Mouse (Mus musculus) spleen, adult 12 weeks (tissue): ENCODE results near the gene Dtd1.

Experiments used
- DNase-seq: peaks from one replicate; pipeline ENCODE4 v3.0.0; 2022; ENCODE audit warnings: low spot score

The Dtd1 gene

DNA sequence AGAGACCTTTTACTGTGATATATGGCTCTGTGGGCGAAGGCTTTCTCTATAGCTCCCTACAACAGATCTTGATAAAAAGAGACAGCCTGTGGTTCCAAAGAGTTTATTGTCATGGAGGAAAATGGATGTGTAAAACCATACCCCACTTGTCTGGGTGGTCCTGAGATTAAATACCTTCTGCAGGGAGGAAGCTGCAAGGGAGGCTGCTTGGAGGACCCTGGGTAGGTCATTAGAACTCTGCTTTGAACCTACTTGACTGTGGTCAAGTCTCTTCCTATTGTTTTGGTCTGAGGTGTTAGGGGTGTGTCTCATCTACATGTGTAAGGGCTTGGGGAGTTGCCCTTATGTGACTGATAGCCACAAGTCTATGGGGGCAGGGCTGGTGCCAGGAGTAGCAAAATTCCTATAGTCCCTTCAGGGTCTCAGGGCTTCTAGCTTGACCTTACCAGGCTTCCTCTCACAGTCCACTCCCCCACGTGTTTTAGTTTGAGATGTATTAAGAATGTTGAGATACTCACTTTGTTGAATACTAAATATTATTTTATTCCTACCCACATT, 115.6 kb downstream of the Dtd1 start:
- no peak for DNase-seq

DNA sequence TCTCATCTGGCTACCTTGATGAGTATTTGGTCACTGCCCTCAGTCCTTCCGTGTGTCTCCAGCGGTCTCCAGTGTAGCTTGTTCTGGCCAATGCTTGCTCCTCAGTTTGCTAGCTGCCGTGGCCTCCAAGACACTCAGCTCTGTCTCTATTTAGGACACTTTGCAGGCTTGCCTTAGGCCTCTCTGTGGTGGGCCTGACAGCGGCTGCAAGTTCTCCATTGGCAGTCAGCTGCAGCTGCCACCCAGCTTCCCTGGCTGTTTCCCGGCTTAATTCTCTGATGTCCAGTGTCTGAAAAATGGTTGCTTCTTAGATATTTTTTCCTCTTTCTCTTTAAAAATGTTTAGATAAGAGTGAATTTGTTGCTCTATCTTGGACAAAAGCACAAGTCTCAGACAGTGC, 116.6 kb downstream of the Dtd1 start:
- no peak for DNase-seq

- no peak for DNase-seq
These were observed 118.6 kb downstream of the Dtd1 start for GRCm38 (mm10) chr2:144718273-144718672.

- no peak for DNase-seq
These were observed 119.6 kb downstream of the Dtd1 start for GRCm38 (mm10) chr2:144719294-144719693.

GRCm38 (mm10) chr2:144719718-144720117, 120.0 kb downstream of the Dtd1 start:
- DNase-seq, result no peak

GRCm38 (mm10) chr2:144720407-144720959, 120.8 kb downstream of the Dtd1 start:
- DNase-seq, result no peak

- DNase-seq, result no peak
These were observed 125.0 kb downstream of the Dtd1 start for GRCm38 (mm10) chr2:144724679-144725078.

- no peak for DNase-seq
These were observed 127.4 kb downstream of the Dtd1 start for GRCm38 (mm10) chr2:144727136-144727535.

GRCm38 (mm10) chr2:144729776-144730175, 130.1 kb downstream of the Dtd1 start:
- DNase-seq, result no peak

DNA sequence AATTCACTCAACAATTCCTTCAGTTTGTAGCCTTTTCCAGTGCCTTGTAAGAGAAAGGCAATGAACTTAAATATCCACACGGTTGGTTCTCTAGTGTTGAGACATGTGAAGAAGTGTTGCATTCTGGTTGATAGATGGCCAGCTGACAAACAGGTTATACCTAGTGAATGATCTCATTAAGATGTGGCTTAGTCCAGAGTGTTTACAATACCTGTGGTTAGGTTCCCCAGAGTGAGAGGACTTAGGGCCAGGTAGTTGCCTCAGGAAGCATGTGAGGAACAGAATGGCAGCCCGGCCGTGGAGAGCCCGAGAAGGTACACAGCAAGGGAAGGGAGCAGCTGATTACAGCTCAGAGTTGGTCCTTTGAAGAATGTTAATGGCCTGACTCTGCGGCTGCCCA, 138.5 kb downstream of the Dtd1 start:
- no peak for DNase-seq

- DNase-seq, result no peak
These were observed 138.9 kb downstream of the Dtd1 start for GRCm38 (mm10) chr2:144738576-144738975.

DNA sequence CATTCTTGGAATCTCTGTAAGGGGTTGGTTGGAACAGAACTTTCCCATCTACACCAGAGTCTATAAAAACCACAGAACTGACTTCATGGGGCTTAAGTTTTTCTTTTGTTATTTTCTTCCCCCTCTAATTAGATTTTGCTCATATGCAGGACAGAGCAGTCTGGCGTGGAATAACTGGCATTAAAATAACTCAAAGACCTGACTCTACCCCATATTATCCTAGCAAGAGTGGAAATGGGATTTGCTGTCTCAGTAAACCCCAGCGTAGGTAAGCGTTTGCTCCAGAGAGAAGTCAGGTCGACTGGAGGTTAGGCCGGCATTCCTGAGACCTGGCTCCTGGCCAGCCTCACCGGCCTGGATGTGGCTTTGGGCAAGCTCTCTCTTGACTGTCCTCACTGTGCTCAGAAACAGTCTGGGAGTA, 140.9 kb downstream of the Dtd1 start:
- no peak for DNase-seq

DNA sequence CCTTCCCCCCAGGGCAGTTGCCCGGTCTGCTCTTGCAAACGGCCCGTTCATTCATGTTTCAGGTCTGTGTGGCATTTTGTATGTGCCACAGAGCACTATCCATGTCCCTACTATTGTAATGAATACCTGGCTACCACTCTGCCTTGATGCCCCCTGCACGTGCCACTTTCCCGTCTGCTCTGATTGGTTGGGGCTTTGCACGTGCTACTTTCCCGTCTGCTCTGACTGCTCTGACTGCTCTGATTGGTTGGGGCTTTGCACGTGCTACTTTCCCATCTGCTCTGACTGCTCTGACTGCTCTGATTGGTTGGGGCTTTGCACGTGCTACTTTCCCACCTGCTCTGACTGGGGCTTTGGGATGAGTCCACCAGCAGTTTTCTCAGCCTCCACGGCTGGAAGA, 142.3 kb downstream of the Dtd1 start:
- no peak for DNase-seq

DNA sequence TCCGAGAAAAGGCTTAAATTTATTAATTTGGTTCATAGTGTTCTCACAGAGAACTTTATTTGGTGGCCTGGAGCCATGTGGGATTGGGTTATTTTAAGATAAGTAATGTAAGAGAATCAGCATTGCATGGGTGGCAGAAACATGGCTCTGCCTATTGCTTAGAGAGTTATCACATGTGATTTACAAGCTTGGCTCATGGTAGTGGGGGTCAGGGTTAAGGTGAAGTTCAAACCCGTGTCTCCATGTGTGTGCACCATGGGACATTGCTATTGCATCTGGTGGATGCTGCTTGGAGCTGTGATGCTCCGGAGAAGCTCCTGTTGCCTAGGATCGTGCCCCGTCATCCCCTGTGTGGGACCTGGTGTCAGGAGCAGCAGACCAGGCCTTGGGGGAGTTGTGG, 143.6 kb downstream of the Dtd1 start:
- no peak for DNase-seq

GRCm38 (mm10) chr2:144745266-144745665, 145.6 kb downstream of the Dtd1 start:
- no peak for DNase-seq

DNA sequence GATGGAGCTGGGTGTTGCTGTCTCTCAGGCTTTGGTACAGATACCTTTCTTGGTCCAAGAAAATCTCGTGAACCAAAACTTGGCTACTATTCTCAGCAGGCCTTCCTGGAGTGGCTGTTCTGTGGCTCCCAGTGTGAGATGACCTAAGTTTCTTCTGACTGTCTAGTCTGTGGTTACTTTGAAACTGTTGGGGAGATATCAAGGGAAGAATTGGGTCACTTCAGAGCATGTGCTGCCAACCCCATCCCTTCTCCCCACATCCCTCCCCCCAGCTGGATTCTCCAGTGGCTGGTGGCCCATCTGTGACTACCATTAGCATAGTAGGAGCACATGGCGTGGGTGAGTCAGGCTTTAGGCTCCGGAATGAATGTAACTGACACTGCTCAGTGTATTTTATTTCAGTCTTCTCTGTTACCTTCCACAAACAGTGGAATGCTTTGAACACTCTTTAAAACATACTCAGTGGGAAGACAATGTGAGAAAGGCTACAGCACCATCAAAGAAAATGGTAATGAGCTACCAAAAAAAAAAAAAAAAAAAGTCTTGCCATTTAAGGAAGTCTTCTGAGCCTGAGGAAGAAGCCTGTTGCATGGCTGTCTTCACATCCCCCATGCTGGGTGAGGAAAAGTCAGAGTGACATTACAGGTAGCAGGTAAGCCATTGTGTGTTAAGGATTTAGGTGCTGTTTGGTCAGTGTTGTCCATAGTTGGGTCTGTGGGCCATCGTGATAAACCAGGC, 146.5 kb downstream of the Dtd1 start:
- DNase-seq, result no peak

- no peak for DNase-seq
These were observed 153.9 kb downstream of the Dtd1 start for GRCm38 (mm10) chr2:144753604-144754003.

DNA sequence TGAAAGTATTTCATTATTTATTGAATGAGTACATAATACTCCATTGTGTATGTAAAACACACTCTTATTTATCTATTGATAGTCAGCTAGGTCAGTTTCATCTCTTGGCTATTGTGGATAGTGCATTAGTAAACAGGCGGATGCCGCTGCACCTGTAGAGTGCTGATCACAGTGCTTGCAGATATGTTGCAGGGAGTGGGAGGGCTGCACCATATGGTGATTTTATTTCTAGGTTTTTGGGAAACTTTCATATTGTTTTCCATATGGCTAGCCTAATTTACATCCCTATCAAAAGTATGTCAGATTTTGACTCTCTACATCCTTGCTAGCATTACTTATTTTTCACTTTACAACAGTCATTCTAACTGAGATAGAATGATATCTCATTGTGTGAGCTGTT, 155.3 kb downstream of the Dtd1 start:
- no peak for DNase-seq

- DNase-seq, result no peak
These were observed 161.0 kb downstream of the Dtd1 start for GRCm38 (mm10) chr2:144760666-144761065.

GRCm38 (mm10) chr2:144763706-144764105, 164.0 kb downstream of the Dtd1 start:
- DNase-seq, result no peak

- DNase-seq, result no peak
These were observed 164.6 kb downstream of the Dtd1 start for GRCm38 (mm10) chr2:144764116-144764788.

DNA sequence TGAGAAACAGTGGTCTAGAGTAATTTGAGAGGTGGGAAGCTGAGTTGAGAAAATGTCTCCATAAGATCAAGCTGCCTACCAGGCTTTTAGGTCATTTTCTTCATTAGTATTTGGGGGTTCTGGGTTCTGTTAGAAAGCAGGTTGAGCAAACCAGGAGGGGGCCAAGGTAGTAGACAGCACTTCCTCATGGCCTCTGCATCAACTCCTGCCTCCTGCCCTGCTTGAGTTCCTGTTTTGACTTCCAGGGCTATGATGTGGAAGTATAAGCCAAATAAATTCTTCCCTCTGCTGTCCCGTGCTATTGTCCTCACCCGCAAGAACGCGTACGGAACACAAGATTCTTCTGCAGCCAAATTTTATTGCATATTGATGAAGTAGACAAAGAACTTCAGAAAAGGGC, 165.5 kb downstream of the Dtd1 start:
- DNase-seq, result no peak
